7 mouse cellular contexts compared by ENCODE assay signal in the genomic region with DNA sequence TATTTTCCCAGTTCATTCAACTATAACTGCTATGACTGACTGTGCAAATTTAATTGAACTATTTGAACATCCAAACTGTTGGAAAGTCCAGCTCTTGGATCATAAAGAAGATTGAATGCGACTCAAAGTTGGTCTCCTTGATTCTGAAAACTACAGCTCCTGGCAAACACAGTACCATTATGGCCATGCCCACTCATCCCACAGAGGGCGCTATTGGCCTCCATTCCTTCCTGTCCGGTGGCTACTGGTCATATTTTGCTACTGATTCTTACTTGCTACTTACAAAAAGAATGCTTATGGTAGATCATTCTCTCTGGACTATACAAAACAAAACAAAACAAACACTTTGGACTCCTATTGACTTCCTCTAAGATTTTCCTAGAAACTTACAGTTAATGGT.
DNase-seq lines count a peak whose midpoint lies in the region; ATAC-seq and TF ChIP-seq lines count a peak whose summit lies in the region.

No protein-coding gene starts in this region.

- no peaks in the 10 kb centered on the region for H3K4me1 ChIP-seq in liver, adult 2 months (ENCODE audit: control insufficient read depth, insufficient read depth, low read length)
- no peaks in the 10 kb centered on the region for H3K4me1 ChIP-seq in liver, embryonic 11.5 days (replicated peaks; ENCODE audit: control insufficient read depth, insufficient read depth, low read length)

- in situ Hi-C loops in Patski (cut with MboI; ENCODE audit: low pct_unique_long_range_greater_than_20kb), result loop anchor here (5.0 kb wide), 1 partner anchor 178 kb away; no protein-coding TSS in a partner anchor

- no peaks in the 10 kb centered on the region for H3K79me2 ChIP-seq in liver, adult 2 months (ENCODE audit: control insufficient read depth, insufficient read depth, low read length)

- CTCF ChIA-PET in Patski (lab: Charles Lee), result interaction anchor here (0.7 to 3.4 kb wide), 10 partner anchors 10 to 211 kb away, joined by 3 to 10 read pairs (median 4); no protein-coding TSS in a partner anchor

- H3K4me2 ChIP-seq in liver, embryonic 11.5 days, result no peak overlapping the region

- 27% methylated on average over 3 of the region's 3 CpGs for WGBS in liver, adult 2 months
- 32% methylated on average over 3 of the region's 3 CpGs for WGBS in liver, embryonic 11.5 days

- peak; percentile 74 for TF ChIP-seq CTCF in liver, adult 2 months (IDR thresholded peaks at IDR 0.05; ENCODE audit: low read depth, low read length)
- peak; percentile 90 for TF ChIP-seq CTCF in Patski (IDR thresholded peaks at IDR 0.05)
- TF ChIP-seq CTCF in left cerebral cortex, adult 2 months (IDR thresholded peaks at IDR 0.05), result peak; percentile 77

- no peaks in the 10 kb centered on the region for H3K27me3 ChIP-seq in liver, adult 2 months (ENCODE audit: control insufficient read depth, insufficient read depth, low read length)
- no peaks in the 10 kb centered on the region for H3K27me3 ChIP-seq in liver, embryonic 11.5 days (replicated peaks; ENCODE audit: control insufficient read depth, insufficient read depth, low read length)
- no peaks in the 10 kb centered on the region for H3K27me3 ChIP-seq in Patski

- H3K36me3 ChIP-seq in liver, adult 2 months (ENCODE audit: control insufficient read depth, insufficient read depth, low read length), result no peaks in the 10 kb centered on the region
- H3K36me3 ChIP-seq in liver, embryonic 11.5 days (ENCODE audit: control insufficient read depth, insufficient read depth, low read length), result no peaks in the 10 kb centered on the region

- no peak for TF ChIP-seq POLR2A in liver, adult 2 months (IDR thresholded peaks at IDR 0.05; ENCODE audit: extremely low read depth, insufficient read depth, low read length)

- intact Hi-C loops in left cerebral cortex, adult 2 months (cut with DNase I), result loop anchor here (1.0 kb wide), 1 partner anchor 181 kb away; no protein-coding TSS in a partner anchor

- H3K9ac ChIP-seq in liver, adult 2 months (ENCODE audit: low read depth, low read length), result no peak overlapping the region
- H3K9ac ChIP-seq in liver, embryonic 11.5 days (ENCODE audit: low read depth, low read length), result no peak overlapping the region

- no peak overlapping the region for H3K27ac ChIP-seq in liver, adult 2 months (replicated peaks; ENCODE audit: insufficient read depth, low read depth, low read length)
- H3K27ac ChIP-seq in liver, embryonic 11.5 days (ENCODE audit: low read depth, low read length), result no peak overlapping the region
- H3K27ac ChIP-seq in left cerebral cortex, adult 2 months, result no peak overlapping the region

- no peak for ATAC-seq in liver, embryonic 11.5 days (replicated peaks; ENCODE audit: low FRiP score)
- peak; percentile 71 for ATAC-seq in Patski
- 0 out of 2 replicates have a peak, but pooled peaks have one; percentile 43 for ATAC-seq in granulocyte monocyte progenitor cell, adult 5-6 weeks (replicated peaks; ENCODE audit: poor library complexity, severe bottlenecking)

- POLR2A ChIA-PET in Patski (lab: Charles Lee), result no interaction called here

- H3K9me3 ChIP-seq in liver, embryonic 11.5 days (ENCODE audit: control insufficient read depth, low read length), result no peaks in the 10 kb centered on the region

- DNase-seq in liver, adult 2 months (ENCODE audit: extremely low read depth, low read depth, low spot score), result peak; percentile 16
- DNase-seq in liver, embryonic 11.5 days (ENCODE audit: low spot score), result no peak
- DNase-seq in Patski (ENCODE audit: low read depth, low spot score), result no peak
- peak; percentile 31 for DNase-seq in cerebellum, adult 9-10 months
- DNase-seq in left cerebral cortex, adult 2 months (ENCODE audit: extremely low spot score in 1 of 2, low spot score in 2 of 2), result peak; percentile 54 to 80
- peak; percentile 67 for DNase-seq in retina, embryonic 14.5 days (ENCODE audit: low spot score)

- no peak overlapping the region for H3K4me3 ChIP-seq in liver, adult 2 months (ENCODE audit: insufficient read depth, low read depth, low read length)
- H3K4me3 ChIP-seq in liver, embryonic 11.5 days (ENCODE audit: low read depth, low read length), result no peak overlapping the region
- no peak overlapping the region for H3K4me3 ChIP-seq in left cerebral cortex, adult 2 months

Comparison
In these comparisons a context has a peak if more than half of its experiments do, and no peak if none do; other contexts are left out.
1. DNase-seq: peak in liver, adult 2 months (single experiment), cerebellum, adult 9-10 months (single experiment), left cerebral cortex, adult 2 months (2 of 2) and retina, embryonic 14.5 days (single experiment); none in liver, embryonic 11.5 days (single experiment) and Patski (single experiment).
2. Peak in every context shown above with its lines, with median percentiles within 50 percentile points of each other: CTCF ChIP-seq.